Mouse (Mus musculus) midbrain, embryonic 12.5 days (tissue): ENCODE results near the gene Slc41a1. TPM values are rescaled to one million over a fixed set of nuclear protein-coding genes. Genes with fewer than 3 reads are reported as not detected.

Experiments used
- ATAC-seq: fragments of 200-750 bp; cut with Nextera tagmentation; 2 replicates; pipeline ENCODE4 v1.8.0; 2017; ENCODE audit warnings: low read depth, moderate TSS enrichment, moderate library complexity; ENCODE audit not compliant: low FRiP score
- H3K27ac ChIP-seq: fragments of 300-500 bp; sonication (generic); replicated peaks from 2 replicates; pipeline ENCODE4 v1.5.1; 2016; ENCODE audit warnings: mild to moderate bottlenecking
- H3K27me3 ChIP-seq: fragments of 300-500 bp; sonication (generic); 2 replicates; pipeline ENCODE4 v1.6.1; 2016; ENCODE audit warnings: mild to moderate bottlenecking
- H3K36me3 ChIP-seq: fragments of 300-500 bp; sonication (generic); 2 replicates; pipeline ENCODE4 v1.6.1; 2016
- H3K4me1 ChIP-seq: fragments of 300-500 bp; sonication (generic); 2 replicates; pipeline ENCODE4 v1.6.1; 2016
- H3K4me2 ChIP-seq: fragments of 300-500 bp; sonication (generic); replicated peaks from 2 replicates; pipeline ENCODE4 v1.6.1; 2016; ENCODE audit warnings: mild to moderate bottlenecking, moderate library complexity
- H3K4me3 ChIP-seq: fragments of 300-500 bp; sonication (generic); 2 replicates; pipeline ENCODE4 v1.5.1; 2016; ENCODE audit warnings: mild to moderate bottlenecking
- H3K9ac ChIP-seq: fragments of 300-500 bp; sonication (generic); replicated peaks from 2 replicates; pipeline ENCODE4 v1.6.1; 2016; ENCODE audit warnings: mild to moderate bottlenecking, moderate library complexity
- H3K9me3 ChIP-seq: fragments of 300-500 bp; sonication (generic); 2 replicates; pipeline ENCODE4 v1.6.1; 2016; ENCODE audit warnings: mild to moderate bottlenecking
- WGBS: fragments of 180-500 bp; shearing (Covaris S2); methylation state at CpG from one replicate; pipeline ENCODE4 v1.1.7; 2016; 5-methylcytosine and 5-hydroxymethylcytosine counted together
- polyA plus RNA-seq: library from polyadenylated mRNA; unstranded; fragments of >200 nt; fragmentation: Nextera tagmentation; extraction: Ambion mirVana; gene quantifications from 2 replicates; pipeline ENCODE4 v1.2.1, GENCODE M21; 2016

The Slc41a1 gene
- polyA plus RNA-seq, 1 experiment from 2014 or later, result 13.9 TPM

DNA sequence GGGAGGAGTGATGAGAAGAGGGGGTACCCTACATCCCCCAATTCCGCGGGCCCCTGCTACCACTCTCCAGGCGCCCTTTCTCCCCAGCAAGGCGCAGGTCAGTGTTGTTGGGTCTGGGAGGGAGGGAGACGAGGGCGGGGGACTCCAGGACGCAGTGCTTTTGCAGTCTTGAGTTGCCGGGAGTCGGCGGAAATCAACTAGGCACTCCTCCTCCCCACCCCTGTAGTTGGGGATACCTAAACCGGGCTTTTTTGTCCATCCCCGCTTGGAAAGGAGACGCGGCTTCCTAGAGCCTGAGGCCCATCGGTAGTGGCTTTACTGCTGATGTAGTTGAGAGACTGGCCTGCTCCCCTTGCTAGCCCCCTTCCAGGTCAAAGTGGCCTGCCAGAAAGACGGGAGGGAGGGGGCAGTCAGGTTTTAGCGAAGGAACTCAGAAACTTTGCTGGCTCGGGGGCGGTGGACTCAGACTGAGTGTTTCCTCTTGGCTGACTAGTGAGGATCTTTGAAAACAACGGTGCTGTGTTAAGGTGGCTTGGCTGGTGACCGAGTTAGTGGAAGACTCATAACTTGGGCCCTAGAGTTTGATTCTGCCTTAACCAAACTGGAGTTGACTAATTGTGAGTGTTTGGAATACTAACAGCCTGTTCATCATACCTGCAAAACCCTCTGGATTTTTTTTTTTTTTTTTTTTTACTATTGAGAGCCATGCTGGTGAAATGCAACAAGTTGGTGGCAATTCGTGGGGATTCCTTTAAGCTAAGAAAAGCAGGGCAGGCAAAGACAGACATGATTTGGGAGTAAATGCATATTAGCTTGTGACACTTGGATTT lies 1.2 kb downstream of the Slc41a1 start:
- peak overlapping the region; percentile 81 for H3K9ac ChIP-seq
- peak overlapping the region; percentile 79 for H3K4me3 ChIP-seq
- H3K36me3 ChIP-seq, result peaks cover 16% of the 10 kb centered on the region; the same call in 1 of the 2 replicates
- H3K27ac ChIP-seq, result peak overlapping the region; percentile 69
- H3K4me2 ChIP-seq, result peak overlapping the region; percentile 83
- peak; percentile 77 for ATAC-seq
- 2% methylated on average over 22 of the region's 22 CpGs for WGBS
- H3K4me1 ChIP-seq, result peaks cover 26% of the 10 kb centered on the region
- H3K27me3 ChIP-seq, result peaks cover 3% of the 10 kb centered on the region; the same call in 1 of the 2 replicates
- H3K9me3 ChIP-seq, result no peaks in the 10 kb centered on the region

DNA sequence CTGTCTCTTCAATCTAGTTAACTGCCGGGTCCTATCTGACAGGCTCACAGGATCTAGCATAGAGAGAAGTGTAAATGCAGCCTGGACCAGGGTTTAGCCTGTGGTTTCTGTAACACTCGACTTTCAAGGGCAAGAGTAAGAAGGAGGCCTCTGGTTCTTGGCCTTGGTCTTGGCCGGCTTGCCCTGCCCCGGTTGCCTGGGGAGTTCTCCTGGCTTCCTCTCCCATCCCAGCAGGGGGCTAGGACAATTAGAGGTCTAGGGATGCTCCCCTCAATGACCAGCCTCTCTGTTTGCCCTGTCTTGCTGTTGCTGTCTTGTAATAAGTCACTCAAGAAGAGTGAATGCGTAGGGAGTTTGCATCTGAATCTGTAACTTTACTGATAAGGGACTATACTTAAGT lies 2.0 kb downstream of the Slc41a1 start:
- peak overlapping the region; percentile 83 for H3K4me2 ChIP-seq
- 0 out of 2 replicates have a peak overlapping the region, but pooled peaks have one; percentile 2 for H3K9ac ChIP-seq
- H3K4me1 ChIP-seq, result peaks cover 26% of the 10 kb centered on the region
- 50% methylated on average over 5 of the region's 5 CpGs for WGBS
- peaks cover 3% of the 10 kb centered on the region; the same call in 1 of the 2 replicates for H3K27me3 ChIP-seq
- H3K4me3 ChIP-seq, result peak overlapping the region; percentile 79
- no peak overlapping the region for H3K27ac ChIP-seq
- no peak for ATAC-seq
- H3K9me3 ChIP-seq, result no peaks in the 10 kb centered on the region
- H3K36me3 ChIP-seq, result peaks cover 16% of the 10 kb centered on the region; the same call in 1 of the 2 replicates

DNA sequence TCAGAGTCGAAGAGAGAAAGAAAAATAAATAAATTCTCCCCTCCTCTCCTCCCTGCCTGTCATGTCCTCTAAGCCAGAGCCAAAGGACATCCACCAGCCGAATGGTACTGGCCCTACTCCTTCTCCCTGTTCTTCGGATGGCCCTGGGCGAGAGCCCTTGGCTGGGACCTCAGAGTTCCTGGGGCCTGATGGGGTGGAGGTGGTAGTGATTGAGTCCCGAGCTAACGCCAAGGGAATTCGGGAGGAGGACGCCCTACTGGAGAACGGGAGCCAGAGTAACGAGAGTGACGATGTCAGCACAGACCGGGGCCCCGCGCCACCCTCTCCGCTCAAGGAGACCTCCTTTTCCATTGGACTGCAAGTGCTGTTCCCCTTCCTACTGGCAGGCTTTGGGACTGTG lies 3.3 kb downstream of the Slc41a1 start:
- WGBS, result 91% methylated on average over 15 of the region's 15 CpGs
- Histone ChIP-seq H3K27me3 (peaks cover 3% of the 10 kb centered on the region; the same call in 1 of the 2 replicates), H3K4me2 (no peak overlapping the region), H3K4me3 (no peak overlapping the region), H3K36me3 (peaks cover 16% of the 10 kb centered on the region; the same call in 1 of the 2 replicates), H3K9ac (no peak overlapping the region), H3K4me1 (peaks cover 26% of the 10 kb centered on the region), H3K27ac (no peak overlapping the region), H3K9me3 (no peaks in the 10 kb centered on the region)
- ATAC-seq, result no peak

DNA sequence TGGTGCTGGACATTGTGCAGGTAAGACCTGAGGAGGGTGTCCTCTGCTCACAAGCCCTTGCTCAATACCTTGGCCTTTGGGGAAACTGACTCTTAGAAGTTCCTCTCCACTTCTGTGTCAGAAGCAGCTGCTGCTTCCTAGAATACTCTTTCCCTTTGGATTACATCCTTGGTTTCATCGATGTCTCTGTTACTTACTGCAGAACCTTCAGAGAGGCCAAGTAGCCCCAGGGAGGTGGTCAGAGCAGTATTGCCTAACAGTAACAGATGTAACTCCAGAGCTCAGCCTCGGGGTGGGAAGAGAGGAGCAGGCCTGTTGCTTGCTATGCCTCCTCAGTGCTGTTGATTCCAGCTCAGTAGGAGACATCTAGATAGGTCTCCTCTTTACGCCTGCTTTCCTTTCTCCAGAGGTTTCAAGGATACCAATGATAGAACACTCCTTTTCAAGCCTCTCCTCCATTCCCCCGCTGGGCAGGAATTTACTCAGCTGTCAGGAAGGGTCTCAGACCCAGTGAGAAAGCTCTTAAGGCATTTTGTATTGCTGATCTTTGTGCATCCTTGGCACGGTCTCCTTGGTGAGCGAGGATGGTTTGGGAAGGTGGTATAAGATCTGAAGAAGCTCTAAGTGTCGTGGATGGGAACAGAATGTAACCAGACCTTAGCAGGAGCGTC lies 3.8 kb downstream of the Slc41a1 start:
- ATAC-seq, result no peak
- no peak overlapping the region for H3K9ac ChIP-seq
- H3K9me3 ChIP-seq, result no peaks in the 10 kb centered on the region
- H3K27me3 ChIP-seq, result peaks cover under 1% of the 10 kb centered on the region; the same call in 1 of the 2 replicates
- peaks cover 26% of the 10 kb centered on the region for H3K4me1 ChIP-seq
- no peak overlapping the region for H3K4me2 ChIP-seq
- 78% methylated on average over 8 of the region's 8 CpGs for WGBS
- H3K27ac ChIP-seq, result no peak overlapping the region
- no peak overlapping the region for H3K4me3 ChIP-seq
- peaks cover 18% of the 10 kb centered on the region; the same call in 1 of the 2 replicates for H3K36me3 ChIP-seq

DNA sequence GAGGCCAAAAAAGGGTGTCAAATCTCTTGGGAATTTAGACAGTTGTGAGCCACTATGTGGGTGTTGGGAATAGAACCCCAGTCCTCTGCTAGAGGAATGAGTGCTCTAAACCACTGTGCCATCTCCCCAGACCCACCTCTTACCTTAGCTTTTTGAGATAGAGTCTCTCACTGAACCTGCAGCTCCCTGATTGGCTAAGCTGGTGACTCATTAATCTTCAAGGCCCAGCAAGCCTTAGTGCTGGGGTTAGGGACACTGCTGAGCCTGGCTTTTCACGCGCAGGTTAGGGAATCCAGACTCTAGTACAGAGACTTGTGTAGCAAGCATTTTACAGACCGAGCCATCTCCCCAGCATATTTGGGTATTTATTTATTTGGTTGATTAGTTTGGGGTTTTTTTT lies 9.7 kb downstream of the Slc41a1 start:
- H3K4me3 ChIP-seq, result no peak overlapping the region
- no peak for ATAC-seq
- WGBS, result 84% methylated on average over 3 of the region's 3 CpGs
- H3K4me1 ChIP-seq, result peaks cover 7% of the 10 kb centered on the region; the same call in 1 of the 2 replicates
- no peak overlapping the region for H3K9ac ChIP-seq
- H3K36me3 ChIP-seq, result peaks cover 29% of the 10 kb centered on the region
- no peaks in the 10 kb centered on the region for H3K27me3 ChIP-seq
- H3K4me2 ChIP-seq, result no peak overlapping the region
- no peaks in the 10 kb centered on the region for H3K9me3 ChIP-seq
- no peak overlapping the region for H3K27ac ChIP-seq

DNA sequence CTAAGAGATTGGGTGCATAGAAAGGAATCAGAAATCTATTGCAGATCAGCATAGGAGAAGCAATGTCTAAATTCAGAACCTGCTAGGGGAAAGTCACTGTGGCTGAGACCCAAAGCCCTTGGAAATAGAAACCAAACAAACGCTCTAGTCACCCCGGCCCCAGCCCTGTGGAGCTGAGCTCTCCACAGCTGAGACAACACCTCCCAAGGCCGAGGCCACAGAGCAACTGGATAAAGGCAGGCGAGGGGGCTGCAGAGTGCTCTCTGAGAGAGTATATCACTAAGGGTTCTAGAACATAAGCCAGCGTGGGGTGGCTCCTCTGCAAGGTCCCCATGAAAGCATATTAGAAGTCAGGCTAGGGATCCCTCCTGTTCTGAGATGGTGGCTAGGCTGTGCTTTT lies 11.2 kb downstream of the Slc41a1 start:
- Histone ChIP-seq H3K4me1 (0 out of 2 replicates have a peak, but pooled peaks cover 3% of the 10 kb centered on the region), H3K27ac (no peak overlapping the region), H3K36me3 (peaks cover 39% of the 10 kb centered on the region), H3K9ac (no peak overlapping the region), H3K4me2 (no peak overlapping the region), H3K4me3 (no peak overlapping the region), H3K9me3 (no peaks in the 10 kb centered on the region), H3K27me3 (no peaks in the 10 kb centered on the region)
- 82% methylated on average over 5 of the region's 5 CpGs for WGBS
- no peak for ATAC-seq

DNA sequence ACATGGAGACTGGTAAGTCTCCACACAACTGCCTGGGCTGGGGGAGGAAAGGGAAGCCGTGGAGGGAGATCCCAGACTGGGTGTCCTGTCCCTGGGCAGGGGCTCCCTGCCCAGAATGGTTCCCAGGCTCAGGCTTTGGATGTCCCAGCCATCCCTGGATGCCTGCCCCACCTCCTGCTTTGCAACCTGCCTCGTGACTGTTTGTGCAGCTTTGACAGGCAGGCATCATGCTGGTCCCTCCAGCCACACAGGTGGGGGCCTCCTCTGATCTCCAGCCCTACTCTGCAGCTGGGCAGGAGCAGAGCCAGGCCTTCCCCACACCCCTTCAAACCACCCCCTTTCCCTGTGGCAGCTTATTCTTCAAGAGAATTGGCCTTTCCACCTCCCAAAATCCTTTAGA lies 12.0 kb downstream of the Slc41a1 start:
- no peak overlapping the region for H3K4me2 ChIP-seq
- H3K36me3 ChIP-seq, result peaks cover 47% of the 10 kb centered on the region
- ATAC-seq, result no peak
- H3K4me1 ChIP-seq, result 0 out of 2 replicates have a peak, but pooled peaks cover 3% of the 10 kb centered on the region
- WGBS, result 29% methylated on average over 2 of the region's 2 CpGs
- H3K9me3 ChIP-seq, result no peaks in the 10 kb centered on the region
- no peak overlapping the region for H3K27ac ChIP-seq
- no peak overlapping the region for H3K9ac ChIP-seq
- no peaks in the 10 kb centered on the region for H3K27me3 ChIP-seq
- no peak overlapping the region for H3K4me3 ChIP-seq

DNA sequence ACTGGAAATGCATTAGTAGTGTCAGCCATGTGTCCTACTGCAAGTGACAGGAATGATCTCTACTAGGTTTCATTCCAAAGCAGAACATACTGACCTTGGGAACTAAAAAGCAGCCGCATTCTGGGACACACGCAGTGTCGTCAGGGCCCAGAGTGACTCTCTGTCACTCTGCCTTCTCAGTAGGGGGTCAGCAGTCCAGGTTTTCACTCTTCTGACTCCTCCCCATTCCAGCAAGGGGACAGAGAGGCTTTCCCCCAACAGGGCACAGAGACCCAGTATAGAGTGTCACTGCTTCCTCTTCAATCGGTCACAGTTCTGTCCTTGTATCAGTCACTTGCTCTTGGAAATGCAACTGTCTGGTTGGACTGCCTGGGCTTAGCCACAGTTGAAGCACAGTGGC lies 14.9 kb downstream of the Slc41a1 start:
- Histone ChIP-seq H3K4me2 (no peak overlapping the region), H3K9me3 (no peaks in the 10 kb centered on the region), H3K4me1 (0 out of 2 replicates have a peak, but pooled peaks cover 3% of the 10 kb centered on the region), H3K4me3 (no peak overlapping the region), H3K9ac (no peak overlapping the region), H3K27me3 (no peaks in the 10 kb centered on the region), H3K36me3 (peaks cover 66% of the 10 kb centered on the region), H3K27ac (no peak overlapping the region)
- WGBS, result 78% methylated on average over 4 of the region's 4 CpGs
- no peak for ATAC-seq

DNA sequence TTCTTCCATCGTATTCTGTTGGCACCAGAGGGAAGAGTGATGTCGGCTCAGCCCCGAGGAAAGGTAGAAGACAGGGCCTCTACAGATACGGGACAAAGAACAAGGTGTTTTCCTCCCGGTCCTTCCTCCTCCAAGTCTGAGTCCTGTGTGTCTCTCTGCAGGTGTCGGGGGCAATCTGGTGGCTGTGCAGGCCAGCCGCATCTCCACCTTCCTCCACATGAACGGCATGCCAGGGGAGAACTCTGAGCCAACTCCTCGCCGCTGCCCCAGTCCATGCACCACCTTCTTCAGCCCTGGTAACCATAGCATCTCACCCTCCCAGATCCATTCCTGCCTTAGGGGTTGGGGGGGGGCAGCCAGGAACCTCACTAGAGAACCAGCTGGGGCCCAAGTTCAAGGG lies 16.5 kb downstream of the Slc41a1 start:
- no peaks in the 10 kb centered on the region for H3K9me3 ChIP-seq
- H3K4me1 ChIP-seq, result no peaks in the 10 kb centered on the region
- H3K36me3 ChIP-seq, result peaks cover 72% of the 10 kb centered on the region
- WGBS, result 95% methylated on average over 10 of the region's 10 CpGs
- H3K4me2 ChIP-seq, result no peak overlapping the region
- H3K9ac ChIP-seq, result no peak overlapping the region
- ATAC-seq, result no peak
- H3K27ac ChIP-seq, result no peak overlapping the region
- H3K4me3 ChIP-seq, result no peak overlapping the region
- H3K27me3 ChIP-seq, result no peaks in the 10 kb centered on the region

DNA sequence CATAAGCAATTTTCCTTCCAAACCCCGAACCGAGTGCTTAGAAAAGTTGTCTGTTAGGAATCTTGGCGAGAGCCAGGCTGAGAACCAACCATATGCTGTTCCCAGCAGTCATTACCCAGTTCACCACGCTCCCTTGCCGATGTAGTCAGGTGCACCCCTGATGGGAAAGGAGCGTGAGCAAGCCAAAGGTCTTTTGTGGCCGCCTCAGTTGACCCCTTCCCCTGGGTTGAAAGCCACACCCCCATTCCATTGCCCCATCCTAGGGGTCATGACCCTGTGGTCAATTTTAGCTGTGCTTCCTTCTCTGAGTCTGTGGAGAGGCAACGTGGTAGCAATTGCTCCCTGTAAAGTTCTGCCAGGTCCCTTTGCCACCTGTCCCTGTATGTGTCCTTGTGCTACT lies 17.6 kb downstream of the Slc41a1 start:
- Histone ChIP-seq H3K27me3 (no peaks in the 10 kb centered on the region), H3K4me2 (no peak overlapping the region), H3K27ac (no peak overlapping the region), H3K9ac (no peak overlapping the region), H3K36me3 (peaks cover 71% of the 10 kb centered on the region), H3K4me3 (no peak overlapping the region), H3K9me3 (no peaks in the 10 kb centered on the region), H3K4me1 (no peaks in the 10 kb centered on the region)
- WGBS, result 70% methylated on average over 8 of the region's 8 CpGs
- no peak for ATAC-seq

DNA sequence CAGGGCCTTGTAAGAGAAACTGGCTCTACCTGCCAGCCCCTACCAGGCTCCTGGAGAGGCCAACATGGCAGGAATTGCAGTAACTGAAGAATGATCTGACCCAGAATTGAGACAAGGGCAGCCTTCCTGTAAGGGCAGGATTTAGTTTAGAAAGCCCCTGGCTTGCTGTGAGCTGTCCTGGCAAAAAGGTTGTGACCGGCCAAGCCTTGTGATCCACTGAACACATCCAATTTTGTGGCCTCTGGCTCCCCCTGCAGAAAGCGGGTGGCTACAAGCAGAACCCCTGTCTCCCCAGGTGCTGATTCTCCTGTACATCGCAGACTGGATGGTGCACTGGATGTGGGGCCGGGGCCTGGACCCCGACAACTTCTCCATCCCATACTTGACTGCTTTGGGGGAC lies 19.0 kb downstream of the Slc41a1 start:
- Histone ChIP-seq H3K4me1 (no peaks in the 10 kb centered on the region), H3K9ac (no peak overlapping the region), H3K4me3 (no peak overlapping the region), H3K27me3 (no peaks in the 10 kb centered on the region), H3K9me3 (no peaks in the 10 kb centered on the region), H3K36me3 (peaks cover 58% of the 10 kb centered on the region), H3K4me2 (no peak overlapping the region), H3K27ac (no peak overlapping the region)
- ATAC-seq, result no peak
- WGBS, result 82% methylated on average over 5 of the region's 5 CpGs

DNA sequence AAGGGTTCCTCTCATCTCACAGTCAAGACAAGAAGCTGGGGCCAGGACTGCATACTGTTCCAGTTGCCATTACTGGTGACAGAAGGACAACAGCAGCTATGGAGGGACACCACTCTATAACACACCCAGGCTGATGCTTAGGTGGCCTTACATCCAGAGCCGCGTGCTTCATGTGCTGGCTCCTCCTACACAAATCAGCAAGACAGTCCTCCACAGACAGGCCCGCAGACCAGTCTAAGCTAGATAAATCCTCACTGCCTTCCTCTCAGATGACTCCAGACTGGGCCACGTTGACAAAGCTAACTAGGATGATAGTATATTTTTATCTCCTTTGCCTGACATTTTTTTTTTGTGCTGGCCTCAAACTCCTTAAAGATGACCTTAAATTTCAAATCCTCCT lies 34.5 kb downstream of the Slc41a1 start:
- H3K9me3 ChIP-seq, result no peaks in the 10 kb centered on the region

More for the DNA sequence above, 34.5 kb downstream of the Slc41a1 start:
- no peak overlapping the region for H3K4me2 ChIP-seq
- H3K36me3 ChIP-seq, result no peaks in the 10 kb centered on the region
- H3K4me3 ChIP-seq, result no peak overlapping the region
- WGBS, result 82% methylated on average over 4 of the region's 4 CpGs
- no peaks in the 10 kb centered on the region for H3K4me1 ChIP-seq
- H3K27me3 ChIP-seq, result no peaks in the 10 kb centered on the region
- no peak for ATAC-seq
- no peak overlapping the region for H3K9ac ChIP-seq
- no peak overlapping the region for H3K27ac ChIP-seq
